Mouse (Mus musculus) cortical plate, adult 2 months (tissue): ENCODE measurements at regions not wholly inside any gene's neighbourhood (a gene's known extent, or its start where the extent isn't known, plus 50 kb on each side); places are given as distances from the start of the nearest gene placed in this dataset.
"Not testable (repeated sequence)": the region's sequence is repeated elsewhere in the genome, so short reads cannot be mapped to it uniquely, and the experiment has no call there.

Experiments used
- H3K27ac ChIP-seq: fragments of 200-500 bp; 2 replicates; pipeline ENCODE4 v1.5.1; 2012; ENCODE audit warnings: low read length, control low read depth, inconsistent platforms; ENCODE audit not compliant: insufficient read depth
- H3K4me1 ChIP-seq: fragments of 200-500 bp; 2 replicates; pipeline ENCODE4 v1.6.1; 2011; ENCODE audit warnings: low read length; ENCODE audit not compliant: control insufficient read depth, insufficient read depth
- H3K4me3 ChIP-seq: fragments of 200-500 bp; 2 replicates; pipeline ENCODE4 v1.5.1; 2011; ENCODE audit warnings: mild to moderate bottlenecking, low read length, control low read depth; ENCODE audit not compliant: insufficient read depth
- CTCF ChIP-seq: fragments of 200-500 bp; IDR thresholded peaks from 2 replicates; pipeline ENCODE4 v1.5.1; 2011; ENCODE audit warnings: mild to moderate bottlenecking, control low read depth, low read length; ENCODE audit not compliant: insufficient read depth; ENCODE audit errors: extremely low read depth
- POLR2A ChIP-seq: fragments of 200-500 bp; IDR thresholded peaks from 2 replicates; pipeline ENCODE4 v1.6.1; 2011; ENCODE audit warnings: mild to moderate bottlenecking, low read length, control low read depth; ENCODE audit not compliant: insufficient read depth; ENCODE audit errors: extremely low read depth

- no peak overlapping the region for H3K4me3 ChIP-seq
- TF ChIP-seq POLR2A (no peak), CTCF (no peak)
- no peak overlapping the region for H3K27ac ChIP-seq
- no peaks in the 10 kb centered on the region; the same call in 1 of the 2 replicates for H3K4me1 ChIP-seq
Observed at GRCm38 (mm10) chr10:23707141-23707540, 79.9 kb downstream of the Rps12 start.

- TF ChIP-seq POLR2A (no peak), CTCF (no peak)
- H3K4me3 ChIP-seq, result no peak overlapping the region
- H3K4me1 ChIP-seq, result no peaks in the 10 kb centered on the region; the same call in 1 of the 2 replicates
- H3K27ac ChIP-seq, result no peak overlapping the region
Observed at GRCm38 (mm10) chr10:23704048-23704447, 83.0 kb downstream of the Rps12 start.

- Histone ChIP-seq H3K4me3 (no peak overlapping the region), H3K27ac (no peak overlapping the region), H3K4me1 (no peaks in the 10 kb centered on the region)
- TF ChIP-seq CTCF, result no peak
- no peak for TF ChIP-seq POLR2A
Observed at GRCm38 (mm10) chr10:23691291-23691690, 95.8 kb downstream of the Rps12 start.

GRCm38 (mm10) chr10:23686969-23687368 is 100.1 kb downstream of the Rps12 start:
- Histone ChIP-seq H3K27ac (no peak overlapping the region), H3K4me3 (peak overlapping the region; percentile 34; the same call in 1 of the 2 replicates), H3K4me1 (no peaks in the 10 kb centered on the region)
- no peak for TF ChIP-seq POLR2A
- no peak for TF ChIP-seq CTCF

GRCm38 (mm10) chr10:23683078-23683477 is 104.0 kb downstream of the Rps12 start:
- Histone ChIP-seq H3K4me3 (no peak overlapping the region), H3K4me1 (no peaks in the 10 kb centered on the region)
- TF ChIP-seq POLR2A (no peak), CTCF (no peak)

GRCm38 (mm10) chr10:23675911-23676310 is 111.2 kb downstream of the Rps12 start:
- Histone ChIP-seq H3K4me1 (no peaks in the 10 kb centered on the region), H3K27ac (no peak overlapping the region), H3K4me3 (no peak overlapping the region)
- no peak for TF ChIP-seq CTCF
- no peak for TF ChIP-seq POLR2A

More at GRCm38 (mm10) chr10:23683078-23683477, 104.0 kb downstream of the Rps12 start:
- no peak overlapping the region for H3K27ac ChIP-seq

- no peak overlapping the region for H3K4me3 ChIP-seq
- no peak overlapping the region for H3K27ac ChIP-seq
- TF ChIP-seq POLR2A (no peak), CTCF (no peak)
- no peaks in the 10 kb centered on the region for H3K4me1 ChIP-seq
Observed at GRCm38 (mm10) chr10:23674633-23675515, 112.2 kb downstream of the Rps12 start.

GRCm38 (mm10) chr10:23672296-23672695 is 114.8 kb downstream of the Rps12 start:
- Histone ChIP-seq H3K27ac (no peak overlapping the region), H3K4me3 (no peak overlapping the region), H3K4me1 (no peaks in the 10 kb centered on the region)
- TF ChIP-seq POLR2A (no peak), CTCF (no peak)

- Histone ChIP-seq H3K4me3 (no peak overlapping the region), H3K4me1 (no peaks in the 10 kb centered on the region), H3K27ac (no peak overlapping the region)
- TF ChIP-seq CTCF, result peak; percentile 40; the same call in 1 of the 2 replicates
- TF ChIP-seq POLR2A, result no peak
Observed at GRCm38 (mm10) chr10:23671494-23671893, 115.6 kb downstream of the Rps12 start.

- H3K27ac ChIP-seq, H3K4me3 ChIP-seq, H3K4me1 ChIP-seq: not testable (repeated sequence)
Observed at GRCm38 (mm10) chr10:23665916-23666315, 121.2 kb downstream of the Rps12 start.

GRCm38 (mm10) chr10:23626201-23626600 is 160.9 kb downstream of the Rps12 start:
- no peak for TF ChIP-seq POLR2A
- TF ChIP-seq CTCF, result no peak
- Histone ChIP-seq H3K4me3 (no peak overlapping the region), H3K4me1 (peaks cover 1% of the 10 kb centered on the region; the same call in 1 of the 2 replicates), H3K27ac (no peak overlapping the region)
